Mouse (Mus musculus): ENCODE results near the gene Nhej1.
A peak's percentile ranks its signal among the peaks of the same experiment; 100 is the strongest.

Gene Nhej1

DNA sequence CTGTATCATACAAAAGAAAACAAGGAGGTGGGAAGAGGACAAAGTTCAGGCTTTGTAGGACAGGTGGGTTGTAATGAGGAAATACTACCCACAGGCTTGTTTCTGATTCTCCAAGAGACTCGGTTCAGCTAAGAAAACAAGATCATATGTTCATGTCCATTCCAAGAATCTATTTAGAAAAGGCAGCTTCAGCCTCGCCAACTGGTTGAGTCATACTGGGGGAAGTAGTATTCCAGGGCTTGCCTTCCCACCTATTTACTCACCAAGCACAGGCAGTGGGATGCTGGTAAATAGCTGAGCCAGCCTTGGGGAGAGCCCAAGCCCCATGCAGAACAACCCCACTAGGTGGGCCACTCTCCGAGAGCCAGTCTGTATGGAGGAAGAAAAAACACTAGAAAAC, 3.6 kb upstream of the Nhej1 start:
- DNase-seq (ENCODE audit: extremely low read depth, insufficient read length, low spot score) = no peak

GRCm38 (mm10) chr1:75125418-75125817, 418 bp upstream of the Nhej1 start:
- no peak for DNase-seq (ENCODE audit: extremely low read depth, insufficient read length, low spot score)

DNA sequence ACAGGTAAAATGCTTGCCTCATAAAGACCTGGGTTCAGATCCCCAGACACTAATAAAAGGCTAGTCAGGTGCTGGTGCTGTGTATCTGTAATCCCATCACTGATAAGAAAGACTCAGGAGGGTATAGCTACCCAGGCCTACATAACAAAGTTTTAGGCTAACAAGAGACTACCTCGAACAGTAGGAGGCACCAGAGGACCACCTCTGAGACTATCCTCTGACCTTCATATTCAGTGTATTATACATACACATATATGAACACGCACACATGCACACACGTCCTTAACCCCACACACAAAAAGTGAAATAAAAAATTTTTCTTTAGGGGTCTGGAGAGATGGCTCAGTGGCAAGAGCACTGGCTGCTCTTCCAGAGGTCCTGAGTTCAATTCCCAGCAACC, 2.8 kb downstream of the Nhej1 start:
- DNase-seq (ENCODE audit: extremely low read depth, insufficient read length, low spot score) = no peak

- DNase-seq (ENCODE audit: extremely low read depth, insufficient read length, low spot score) = no peak
Observed at GRCm38 (mm10) chr1:75052091-75052490, 72.9 kb downstream of the Nhej1 start.

GRCm38 (mm10) chr1:75051428-75051827, 73.6 kb downstream of the Nhej1 start:
- no peak for DNase-seq (ENCODE audit: extremely low read depth, insufficient read length, low spot score)

DNA sequence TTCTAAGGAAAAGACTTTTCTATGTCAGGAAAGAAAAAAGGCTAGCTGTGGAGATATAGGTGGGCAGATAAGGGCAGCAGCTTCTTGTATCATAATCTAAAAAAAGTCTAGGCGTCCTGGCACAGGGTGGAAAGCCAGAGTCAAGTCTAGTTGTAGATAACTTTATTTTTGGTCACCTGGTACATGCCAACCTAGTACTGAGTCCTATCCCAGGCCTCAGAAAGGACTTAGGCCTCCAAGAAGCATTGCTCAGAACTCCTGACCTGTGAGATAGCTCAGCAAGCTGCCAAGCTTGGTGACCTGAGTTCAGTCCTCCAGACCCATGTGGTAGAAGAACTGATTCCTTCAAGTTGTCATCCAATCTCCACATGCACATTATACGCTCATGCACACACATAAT, 76.4 kb downstream of the Nhej1 start:
- no peak for DNase-seq (ENCODE audit: extremely low read depth, insufficient read length, low spot score)

GRCm38 (mm10) chr1:75048041-75048440, 77.0 kb downstream of the Nhej1 start:
- DNase-seq (ENCODE audit: extremely low read depth, insufficient read length, low spot score) = no peak

DNA sequence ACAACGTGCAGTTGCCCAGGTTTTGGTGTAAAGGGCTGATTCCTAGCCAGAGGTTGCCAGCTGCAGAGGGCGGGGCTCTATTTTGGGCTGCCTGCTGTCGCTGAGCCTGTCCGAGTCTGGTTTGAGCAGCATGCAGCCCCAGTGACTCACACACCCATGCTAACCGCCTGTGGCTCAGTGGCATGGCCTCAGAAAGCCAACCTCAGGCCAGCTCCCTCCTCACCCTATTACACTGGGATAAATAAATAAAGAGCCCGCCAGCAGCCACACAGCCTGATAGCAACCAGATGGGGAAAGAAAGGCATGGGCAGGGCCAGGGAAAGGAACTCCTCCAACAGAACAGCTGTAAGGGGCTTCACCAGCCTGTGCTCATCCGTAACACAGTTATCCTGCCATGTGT, 84.6 kb downstream of the Nhej1 start:
- peak; percentile 84 for DNase-seq (ENCODE audit: extremely low read depth, insufficient read length, low spot score)

DNA sequence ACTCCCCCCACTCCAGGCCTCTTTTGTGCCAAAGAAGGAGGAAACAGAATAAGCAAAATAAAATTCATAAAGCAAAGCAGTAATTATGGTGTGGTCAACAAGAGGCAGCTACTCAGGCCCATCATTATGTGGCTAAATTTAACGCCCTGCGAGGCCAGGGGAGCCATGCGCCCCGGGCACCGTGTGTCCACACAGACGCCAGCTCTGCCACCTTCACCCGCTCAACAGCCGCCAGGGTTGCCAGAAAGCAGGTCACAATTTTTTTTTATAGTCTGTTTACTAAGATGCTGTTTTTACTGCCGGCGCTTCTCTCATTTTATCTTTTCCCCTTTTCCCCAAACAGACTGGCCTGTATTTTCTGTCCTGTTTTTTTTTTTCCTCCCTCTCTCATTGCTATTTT, 93.0 kb downstream of the Nhej1 start:
- no peak for DNase-seq (ENCODE audit: extremely low read depth, insufficient read length, low spot score)

DNA sequence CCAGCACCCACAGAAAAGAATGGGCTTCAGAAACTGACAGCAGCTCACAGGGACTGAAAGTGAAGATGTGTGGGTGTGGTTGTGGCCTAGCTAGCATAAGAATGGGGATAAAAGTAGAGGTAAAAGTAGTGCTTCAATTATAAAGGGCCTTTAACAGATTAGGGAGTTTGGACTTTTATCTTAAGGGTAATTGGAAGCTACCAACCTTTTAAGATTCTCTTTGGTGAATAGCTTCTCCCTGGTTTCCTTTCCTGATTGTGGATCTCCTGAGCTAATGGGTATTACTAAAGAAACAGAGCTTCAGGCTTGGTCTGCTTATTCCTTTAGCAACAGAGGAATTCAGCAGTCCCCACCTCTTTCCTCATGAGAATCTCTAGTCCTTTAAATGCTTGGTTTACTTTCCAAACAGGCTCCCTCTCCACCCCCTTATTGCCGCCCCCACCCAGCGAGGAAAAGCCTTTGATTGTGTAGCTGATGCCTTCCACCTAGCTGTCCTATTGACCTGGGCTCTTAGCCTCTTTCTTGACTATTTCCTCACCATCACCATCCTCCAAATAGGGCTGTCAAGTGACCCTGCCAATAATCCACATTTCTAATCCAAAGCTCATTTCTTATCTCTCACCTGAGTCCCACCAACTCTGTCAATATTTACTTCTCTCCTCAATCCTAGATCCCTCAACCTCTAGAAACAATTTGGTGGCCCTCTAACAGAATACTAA, 97.8 kb downstream of the Nhej1 start:
- no peak for DNase-seq (ENCODE audit: extremely low read depth, insufficient read length, low spot score)

DNA sequence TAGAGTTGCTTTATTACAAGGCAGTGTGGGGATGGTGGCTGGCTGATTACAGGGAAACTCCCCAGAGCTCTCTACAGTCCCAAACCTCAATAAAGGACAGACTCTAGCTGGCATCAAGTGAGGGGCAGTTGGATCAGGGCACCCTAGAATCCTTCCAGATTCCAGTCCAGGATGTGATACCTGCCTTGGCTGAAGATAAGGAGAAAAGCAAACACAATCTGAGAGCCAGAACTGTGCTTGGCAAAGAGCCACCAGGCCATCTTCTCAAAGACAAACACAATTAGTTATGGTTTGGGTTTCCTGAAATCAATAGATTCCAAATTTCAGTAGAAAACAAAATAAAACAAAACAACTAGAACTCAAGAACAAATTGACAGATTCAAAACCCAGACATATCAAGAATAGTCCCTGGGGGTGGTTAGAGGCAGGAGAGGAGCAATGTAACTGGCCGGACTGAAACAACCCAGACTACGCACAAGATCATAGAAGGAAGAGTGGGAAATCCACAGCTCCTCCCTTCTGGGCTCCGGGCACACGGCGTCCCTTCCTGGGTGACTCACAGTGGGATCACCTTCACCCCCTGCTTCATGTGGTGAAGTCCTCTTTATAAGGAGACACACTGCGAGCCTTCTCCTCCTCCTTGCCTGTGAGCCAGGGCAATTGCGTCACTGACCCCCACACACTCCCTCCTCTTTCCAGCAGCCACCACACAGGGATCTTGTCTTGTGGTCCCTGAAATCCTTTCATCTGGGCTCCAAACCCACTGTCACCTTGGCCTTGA, 100.4 kb downstream of the Nhej1 start:
- DNase-seq (ENCODE audit: extremely low read depth, insufficient read length, low spot score) = peak; percentile 76

DNA sequence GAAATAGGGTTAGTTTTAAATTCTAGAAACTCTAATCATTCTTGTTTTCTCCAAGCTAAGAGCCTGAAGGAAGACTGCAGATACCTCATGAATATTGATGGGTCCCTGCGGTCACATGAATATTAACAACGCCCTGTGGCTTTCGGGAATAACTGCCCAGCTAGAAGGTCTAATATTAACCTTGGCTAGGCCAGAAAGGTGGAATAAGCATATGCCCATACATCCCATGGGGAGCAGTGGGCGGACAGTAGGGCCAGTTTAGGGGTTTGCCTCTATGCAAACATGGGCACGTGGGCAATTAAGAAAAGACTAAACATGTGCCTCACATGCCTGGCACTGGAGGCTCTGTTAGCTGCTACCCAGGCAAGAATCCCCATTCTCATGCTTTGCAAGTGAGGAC, 102.8 kb downstream of the Nhej1 start:
- no peak for DNase-seq (ENCODE audit: extremely low read depth, insufficient read length, low spot score)

DNA sequence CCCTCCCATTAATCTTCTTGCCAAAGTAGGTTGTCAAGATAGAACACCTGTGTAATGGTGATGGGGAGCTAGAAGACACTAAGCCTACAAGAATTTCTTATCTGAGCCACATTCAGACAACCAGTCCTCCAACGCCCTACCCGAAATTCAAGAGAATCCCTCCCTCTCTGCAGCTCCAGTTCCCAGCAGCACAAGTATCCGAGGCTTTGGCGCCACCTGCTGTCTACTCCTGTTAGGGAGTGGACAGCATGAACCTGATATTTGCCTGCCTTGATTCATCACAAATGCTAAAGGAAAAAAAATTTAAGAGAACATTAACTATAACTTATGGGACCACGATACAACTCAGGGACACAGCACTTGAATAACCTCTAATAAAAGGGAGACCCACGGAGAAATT, 108.2 kb downstream of the Nhej1 start:
- DNase-seq (ENCODE audit: extremely low read depth, insufficient read length, low spot score) = peak; percentile 16

GRCm38 (mm10) chr1:75015551-75016265, 109.3 kb downstream of the Nhej1 start:
- DNase-seq (ENCODE audit: extremely low read depth, insufficient read length, low spot score) = no peak

DNA sequence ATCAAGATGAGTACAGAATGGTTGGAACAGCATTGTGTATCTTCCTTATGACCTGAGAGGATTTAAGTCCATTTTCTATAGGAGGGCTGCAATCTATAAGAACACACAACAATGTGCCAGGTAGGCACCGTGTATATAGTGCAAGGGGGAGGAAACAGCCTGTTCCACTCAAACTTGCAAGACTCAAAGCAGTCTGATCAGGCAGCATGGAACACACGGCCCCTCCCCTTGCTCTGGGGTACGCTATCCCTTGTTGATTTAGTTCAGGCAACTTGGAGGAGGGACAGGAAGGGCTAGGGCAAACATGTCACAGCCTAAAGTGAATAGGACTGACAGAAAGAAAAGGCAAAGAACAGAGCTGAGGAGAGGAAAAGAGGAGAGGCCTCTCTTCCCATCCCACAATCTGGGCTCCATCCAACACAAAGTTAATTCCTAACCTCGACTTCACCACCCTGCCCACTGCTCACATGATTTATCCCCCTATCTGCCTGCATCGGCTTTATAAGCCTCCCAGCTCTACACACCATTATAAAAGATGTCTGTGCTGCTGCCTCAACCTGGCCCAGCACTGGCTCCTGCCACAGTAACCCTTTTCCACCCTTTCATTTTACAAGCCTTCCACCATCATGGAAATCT, 110.7 kb downstream of the Nhej1 start:
- DNase-seq (ENCODE audit: extremely low read depth, insufficient read length, low spot score) = no peak

GRCm38 (mm10) chr1:75010817-75011216, 114.2 kb downstream of the Nhej1 start:
- no peak for DNase-seq (ENCODE audit: extremely low read depth, insufficient read length, low spot score)

GRCm38 (mm10) chr1:75010203-75010602, 114.8 kb downstream of the Nhej1 start:
- no peak for DNase-seq (ENCODE audit: extremely low read depth, insufficient read length, low spot score)

DNA sequence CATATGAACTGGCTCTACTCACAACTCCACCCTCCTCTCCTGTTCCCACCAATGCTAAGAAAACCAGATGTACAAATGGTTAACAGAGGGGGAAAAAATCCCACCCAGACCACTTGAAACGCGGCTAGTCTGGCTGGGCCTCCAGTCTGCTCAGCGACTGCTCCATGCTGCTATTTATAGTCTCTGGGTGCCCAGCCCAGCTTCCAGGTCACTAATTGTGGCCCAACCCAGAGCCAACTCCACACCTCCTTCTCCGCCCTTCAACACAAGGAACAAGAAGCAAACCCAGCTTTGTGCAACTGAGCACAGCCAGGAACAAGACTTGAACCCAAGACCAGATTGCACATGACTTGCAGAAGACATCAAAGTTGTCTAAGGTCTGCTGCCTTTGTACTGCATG, 119.0 kb downstream of the Nhej1 start:
- DNase-seq (ENCODE audit: extremely low read depth, insufficient read length, low spot score) = no peak

DNA sequence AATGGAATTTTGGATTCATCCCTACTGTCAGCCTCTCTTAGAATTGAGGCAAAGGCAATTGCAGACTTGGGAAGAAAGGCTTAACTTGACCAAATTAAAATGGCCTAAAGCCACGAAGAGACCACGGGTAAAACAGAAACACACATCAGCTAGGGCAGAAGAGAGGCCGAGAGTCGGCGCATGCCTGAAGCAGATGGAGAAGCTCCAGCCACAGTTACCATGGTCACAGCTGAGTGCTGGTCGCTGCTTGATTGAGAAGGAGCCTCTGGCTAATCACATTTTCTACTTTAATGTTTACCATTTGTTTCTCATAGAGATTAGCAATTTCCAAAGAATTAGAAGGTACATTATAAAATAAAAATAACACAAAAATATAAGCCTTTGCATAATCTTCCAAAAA, 123.8 kb downstream of the Nhej1 start:
- no peak for DNase-seq (ENCODE audit: extremely low read depth, insufficient read length, low spot score)

DNA sequence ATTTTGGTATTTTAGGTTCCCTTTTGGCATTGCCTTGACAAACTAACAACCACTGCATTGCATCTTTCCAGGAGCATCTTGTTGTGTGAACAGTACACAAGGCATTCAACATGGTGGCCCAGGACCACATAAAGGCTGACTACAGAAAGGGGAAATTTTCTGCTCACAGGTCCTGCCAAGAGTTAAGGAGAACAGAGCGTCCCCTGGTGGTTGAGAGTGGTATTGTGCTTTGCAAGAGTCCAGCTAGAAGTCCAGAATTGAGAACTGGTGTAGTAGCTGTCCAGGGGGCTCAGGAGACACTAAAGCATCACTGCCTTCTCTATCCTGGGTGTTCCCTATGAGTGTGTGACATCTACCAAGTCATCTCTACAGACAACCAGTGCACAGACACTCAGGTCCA, 124.5 kb downstream of the Nhej1 start:
- DNase-seq (ENCODE audit: extremely low read depth, insufficient read length, low spot score) = no peak

DNA sequence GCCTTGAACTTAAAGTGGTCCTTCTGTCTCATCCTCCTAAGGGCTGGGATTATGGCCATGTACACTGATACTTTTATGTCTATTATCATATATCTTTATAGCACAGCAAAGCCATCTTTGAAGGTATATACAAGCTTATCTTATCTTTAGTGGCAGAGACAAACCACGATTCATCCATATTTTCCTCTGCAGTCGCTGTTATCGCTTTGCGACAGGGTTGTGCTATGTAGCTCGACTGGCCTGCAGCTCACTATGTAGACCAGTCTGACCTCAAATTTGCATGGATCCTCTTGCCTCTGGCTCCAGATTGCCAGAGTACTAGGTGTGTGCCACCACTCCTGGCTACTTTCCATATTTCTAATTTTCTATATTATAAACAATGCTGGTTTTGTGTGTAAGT, 125.8 kb downstream of the Nhej1 start:
- no peak for DNase-seq (ENCODE audit: extremely low read depth, insufficient read length, low spot score)
